Mouse (Mus musculus): ENCODE results near the gene Fat3. TPM values are rescaled to one million over a fixed set of nuclear protein-coding genes. Genes with fewer than 3 reads are reported as not detected.

The Fat3 gene
- polyA plus RNA-seq, 1 experiment from 2014 or later: 9.1 TPM

DNA sequence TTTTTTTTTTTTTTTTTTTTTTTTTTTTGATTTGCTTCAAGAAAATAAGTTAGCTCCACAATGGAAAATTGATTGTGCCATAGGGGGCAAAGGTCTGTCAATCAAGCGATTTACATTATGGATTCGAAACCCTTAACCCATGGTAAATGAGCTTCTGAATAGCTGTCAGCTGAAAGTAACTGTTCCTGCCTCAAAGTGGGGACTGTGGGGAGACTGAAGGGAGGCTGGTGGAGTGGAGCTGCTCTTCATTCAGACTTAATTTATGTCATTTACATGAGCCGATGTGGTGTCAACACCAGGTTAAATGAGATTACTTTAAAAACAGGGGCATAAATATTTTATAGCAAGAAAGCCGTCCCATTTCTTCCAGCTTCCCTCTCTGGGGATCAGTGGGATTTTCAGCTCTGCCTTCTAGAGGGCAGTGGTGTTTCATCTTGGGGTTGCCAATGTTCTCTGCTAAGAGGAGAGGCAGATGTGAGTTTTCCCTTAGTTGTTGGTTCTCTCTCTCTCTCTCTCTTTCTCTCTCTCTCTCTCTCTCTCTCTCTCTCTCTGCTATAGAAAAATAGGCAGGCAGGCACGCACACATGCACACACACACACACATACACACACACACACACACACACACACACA, 581.6 kb downstream of the Fat3 start:
- ATAC-seq (ENCODE audit: low FRiP score, low read depth): no peak
- no peaks in the 10 kb centered on the region; the same call in 1 of the 2 replicates for H3K36me3 ChIP-seq
- WGBS: 47% methylated on average over 4 of the region's 5 CpGs

GRCm38 (mm10) chr9:15916600-15916999, 584.5 kb downstream of the Fat3 start:
- ATAC-seq (ENCODE audit: low FRiP score, low read depth): no peak

More for the DNA sequence above, 581.6 kb downstream of the Fat3 start:
- Histone ChIP-seq H3K4me1 (replicated peaks) (no peaks in the 10 kb centered on the region; the same call in 1 of the 2 replicates), H3K9me3 (no peaks in the 10 kb centered on the region), H3K27ac (replicated peaks) (no peak overlapping the region), H3K9ac (no peak overlapping the region), H3K27me3 (no peaks in the 10 kb centered on the region), H3K4me3 (no peak overlapping the region), H3K4me2 (no peak overlapping the region)

GRCm38 (mm10) chr9:15912735-15913134, 588.4 kb downstream of the Fat3 start:
- H3K27ac ChIP-seq (replicated peaks): no peak overlapping the region
- H3K4me1 ChIP-seq (replicated peaks): no peaks in the 10 kb centered on the region
- WGBS: 64% methylated on average over 1 of the region's 1 CpGs
- no peak overlapping the region for H3K4me3 ChIP-seq
- no peaks in the 10 kb centered on the region for H3K9me3 ChIP-seq
- H3K36me3 ChIP-seq: no peaks in the 10 kb centered on the region; the same call in 1 of the 2 replicates
- no peak overlapping the region for H3K4me2 ChIP-seq
- H3K9ac ChIP-seq: no peak overlapping the region
- no peaks in the 10 kb centered on the region for H3K27me3 ChIP-seq
- no peak for ATAC-seq (ENCODE audit: low FRiP score, low read depth)

More at GRCm38 (mm10) chr9:15916600-15916999, 584.5 kb downstream of the Fat3 start:
- H3K4me3 ChIP-seq: no peak overlapping the region
- no peaks in the 10 kb centered on the region; the same call in 1 of the 2 replicates for H3K36me3 ChIP-seq
- no peak overlapping the region for H3K9ac ChIP-seq
- no peaks in the 10 kb centered on the region for H3K9me3 ChIP-seq
- H3K4me1 ChIP-seq (replicated peaks): no peaks in the 10 kb centered on the region; the same call in 1 of the 2 replicates
- no peaks in the 10 kb centered on the region for H3K27me3 ChIP-seq
- H3K27ac ChIP-seq (replicated peaks): no peak overlapping the region
- H3K4me2 ChIP-seq: no peak overlapping the region

GRCm38 (mm10) chr9:15909397-15910113, 591.5 kb downstream of the Fat3 start:
- ATAC-seq (ENCODE audit: low FRiP score, low read depth): no peak
- H3K4me1 ChIP-seq (replicated peaks): peaks cover under 1% of the 10 kb centered on the region; the same call in 1 of the 2 replicates
- H3K27me3 ChIP-seq: no peaks in the 10 kb centered on the region

DNA sequence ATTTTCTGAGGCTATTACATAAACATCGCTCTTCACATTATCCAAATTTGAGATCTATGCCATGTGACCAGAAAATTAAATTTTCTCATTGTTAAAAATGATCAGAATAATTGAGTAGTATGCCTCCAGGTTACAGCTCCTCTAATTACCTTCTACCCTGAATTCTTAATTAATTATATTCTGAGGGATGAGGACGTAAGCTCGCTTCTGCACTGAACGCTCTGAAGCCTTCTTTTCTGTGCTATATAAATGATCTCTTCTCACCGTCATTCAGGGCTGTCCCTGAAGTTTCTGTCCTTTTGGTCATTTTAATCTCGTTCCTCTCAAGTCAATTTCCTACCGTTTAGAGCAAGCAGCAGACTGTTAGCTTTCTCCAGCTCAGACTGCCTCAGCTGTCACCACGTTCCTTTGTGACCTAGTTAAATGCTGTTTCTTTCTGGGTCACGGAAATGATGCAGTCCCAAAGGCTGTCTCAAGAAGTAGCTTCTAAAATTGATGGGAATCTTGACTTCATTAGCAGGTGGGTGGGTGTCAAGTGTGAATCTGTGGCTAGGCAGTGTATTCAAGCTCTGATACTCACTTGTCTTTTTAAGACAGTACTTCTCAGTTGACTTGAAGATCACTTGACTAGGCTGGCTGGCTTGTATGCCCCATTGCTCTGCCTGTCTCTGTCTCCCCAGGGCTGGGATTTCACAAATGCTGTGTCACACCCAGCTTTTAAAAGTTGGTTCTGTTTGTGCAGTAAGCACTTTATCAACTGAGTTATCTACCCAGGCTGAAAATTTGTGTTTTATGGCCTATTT, 596.9 kb downstream of the Fat3 start:
- WGBS: 20% methylated on average over 9 of the region's 9 CpGs
- peak overlapping the region; percentile 14; the same call in 1 of the 2 replicates for H3K27ac ChIP-seq (replicated peaks)
- no peaks in the 10 kb centered on the region for H3K36me3 ChIP-seq
- no peak overlapping the region for H3K9ac ChIP-seq
- H3K9me3 ChIP-seq: no peaks in the 10 kb centered on the region
- H3K4me2 ChIP-seq: peak overlapping the region; percentile 15; the same call in 1 of the 2 replicates
- no peaks in the 10 kb centered on the region for H3K27me3 ChIP-seq
- ATAC-seq (ENCODE audit: low FRiP score, low read depth): peak; percentile 70
- no peak overlapping the region for H3K4me3 ChIP-seq
- H3K4me1 ChIP-seq (replicated peaks): peaks cover 7% of the 10 kb centered on the region; the same call in 1 of the 2 replicates

More at GRCm38 (mm10) chr9:15909397-15910113, 591.5 kb downstream of the Fat3 start:
- H3K27ac ChIP-seq (replicated peaks): no peak overlapping the region
- no peaks in the 10 kb centered on the region for H3K9me3 ChIP-seq
- H3K36me3 ChIP-seq: no peaks in the 10 kb centered on the region
- no peak overlapping the region for H3K4me3 ChIP-seq
- no peak overlapping the region for H3K9ac ChIP-seq
- H3K4me2 ChIP-seq: no peak overlapping the region
- WGBS: 60% methylated on average over 2 of the region's 2 CpGs

- H3K4me1 ChIP-seq (replicated peaks): no peaks in the 10 kb centered on the region
- WGBS: 38% methylated on average over 2 of the region's 2 CpGs
- H3K9ac ChIP-seq: no peak overlapping the region
- no peaks in the 10 kb centered on the region for H3K27me3 ChIP-seq
- H3K9me3 ChIP-seq: no peaks in the 10 kb centered on the region
- H3K36me3 ChIP-seq: no peaks in the 10 kb centered on the region
- no peak overlapping the region for H3K4me3 ChIP-seq
- H3K27ac ChIP-seq (replicated peaks): no peak overlapping the region
- no peak overlapping the region for H3K4me2 ChIP-seq
- peak; percentile 45; the same call in 1 of the 2 replicates for ATAC-seq (ENCODE audit: low FRiP score, low read depth)
Observed at GRCm38 (mm10) chr9:15898112-15898511, 603.0 kb downstream of the Fat3 start.

DNA sequence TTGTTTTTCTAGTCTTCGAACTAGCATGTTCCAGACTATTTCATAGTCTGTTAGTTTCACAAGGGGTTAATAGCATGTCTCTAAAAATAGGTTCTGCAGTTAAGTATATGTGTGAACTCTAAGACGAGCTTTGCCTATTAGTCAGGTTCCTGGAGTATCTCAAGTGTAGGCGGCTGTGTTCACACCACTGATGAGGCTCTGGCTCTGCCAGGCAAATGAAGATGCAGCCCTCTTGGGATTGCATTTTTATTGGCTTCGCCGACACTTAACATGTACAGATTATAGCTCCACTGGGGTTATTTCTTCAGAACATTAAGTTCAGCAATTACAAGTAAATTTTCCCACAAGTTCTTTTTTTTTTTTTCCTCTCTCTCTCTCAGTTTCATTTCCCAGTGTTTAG, 614.3 kb downstream of the Fat3 start:
- WGBS: 64% methylated on average over 5 of the region's 5 CpGs
- Histone ChIP-seq H3K4me2 (no peak overlapping the region), H3K27me3 (no peaks in the 10 kb centered on the region), H3K27ac (replicated peaks) (no peak overlapping the region), H3K9ac (no peak overlapping the region), H3K36me3 (no peaks in the 10 kb centered on the region), H3K4me1 (replicated peaks) (no peaks in the 10 kb centered on the region), H3K4me3 (no peak overlapping the region), H3K9me3 (no peaks in the 10 kb centered on the region)
- ATAC-seq (ENCODE audit: low FRiP score, low read depth): no peak

- no peaks in the 10 kb centered on the region for H3K36me3 ChIP-seq
- H3K27ac ChIP-seq (replicated peaks): no peak overlapping the region
- ATAC-seq (ENCODE audit: low FRiP score, low read depth): no peak
- no peaks in the 10 kb centered on the region; the same call in 1 of the 2 replicates for H3K4me1 ChIP-seq (replicated peaks)
- H3K27me3 ChIP-seq: no peaks in the 10 kb centered on the region
- H3K4me2 ChIP-seq: no peak overlapping the region
- H3K9me3 ChIP-seq: no peaks in the 10 kb centered on the region
- H3K9ac ChIP-seq: no peak overlapping the region
- no peak overlapping the region for H3K4me3 ChIP-seq
Observed at GRCm38 (mm10) chr9:15880754-15881153, 620.3 kb downstream of the Fat3 start.

- Histone ChIP-seq H3K9ac (no peak overlapping the region), H3K36me3 (no peaks in the 10 kb centered on the region), H3K4me3 (no peak overlapping the region), H3K4me1 (replicated peaks) (no peaks in the 10 kb centered on the region; the same call in 1 of the 2 replicates), H3K27me3 (no peaks in the 10 kb centered on the region; the same call in 1 of the 2 replicates), H3K27ac (replicated peaks) (no peak overlapping the region), H3K9me3 (no peaks in the 10 kb centered on the region), H3K4me2 (0 out of 2 replicates have a peak overlapping the region, but pooled peaks have one; percentile 11)
- 21% methylated on average over 3 of the region's 3 CpGs for WGBS
- no peak for ATAC-seq (ENCODE audit: low FRiP score, low read depth)
Observed at GRCm38 (mm10) chr9:15880160-15880603, 620.9 kb downstream of the Fat3 start.

DNA sequence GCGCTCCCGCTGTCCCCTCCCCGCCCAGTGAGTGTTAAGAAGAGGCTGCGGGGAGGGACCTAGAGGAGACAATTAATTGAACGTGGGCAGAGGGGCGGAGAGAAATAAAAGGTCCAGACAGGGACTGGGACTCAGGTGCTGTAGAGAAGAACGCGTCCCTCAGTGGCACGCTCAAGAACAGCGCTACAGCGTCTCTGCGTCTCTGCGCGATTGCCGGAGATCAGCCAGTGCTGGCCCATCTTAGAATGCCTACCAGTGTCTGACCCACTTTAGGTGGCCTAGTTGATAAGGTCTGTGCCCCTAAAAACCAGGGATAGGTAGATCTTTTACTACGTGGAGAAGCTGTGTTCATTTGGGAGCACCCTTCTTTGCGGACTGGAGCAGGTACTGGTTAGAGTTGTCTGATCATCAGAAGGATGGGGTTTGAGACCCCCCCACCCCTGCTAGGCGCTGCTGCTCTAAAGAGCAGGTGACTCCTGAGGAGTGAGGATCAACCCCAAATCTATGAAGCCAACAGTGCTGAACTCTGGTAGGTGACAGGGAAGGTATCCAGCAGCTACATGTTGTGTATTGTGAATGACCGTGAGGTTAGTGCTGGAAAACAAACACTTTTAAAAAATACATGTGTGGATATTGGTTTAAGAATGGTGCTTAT, 626.5 kb downstream of the Fat3 start, which contains the start of gene Mtnr1b:
Mtnr1b (minus strand) TSS at position 51 of the 655 bp plus-strand sequence.
- Histone ChIP-seq H3K4me3 (no peak within 1 kb of the TSS), H3K27ac (replicated peaks) (no peak within 1 kb of the TSS), H3K36me3 (no peaks in the 10 kb centered on the region), H3K9ac (no peak within 1 kb of the TSS), H3K4me2 (no peak within 1 kb of the TSS), H3K27me3 (peaks cover 2% of the 10 kb centered on the region; the same call in 1 of the 2 replicates), H3K9me3 (no peaks in the 10 kb centered on the region), H3K4me1 (replicated peaks) (no peaks in the 10 kb centered on the region)
- ATAC-seq (ENCODE audit: low FRiP score, low read depth): 0 out of 2 replicates have a peak, but pooled peaks have one; percentile 27
- WGBS: 62% methylated on average over 19 of the region's 19 CpGs

DNA sequence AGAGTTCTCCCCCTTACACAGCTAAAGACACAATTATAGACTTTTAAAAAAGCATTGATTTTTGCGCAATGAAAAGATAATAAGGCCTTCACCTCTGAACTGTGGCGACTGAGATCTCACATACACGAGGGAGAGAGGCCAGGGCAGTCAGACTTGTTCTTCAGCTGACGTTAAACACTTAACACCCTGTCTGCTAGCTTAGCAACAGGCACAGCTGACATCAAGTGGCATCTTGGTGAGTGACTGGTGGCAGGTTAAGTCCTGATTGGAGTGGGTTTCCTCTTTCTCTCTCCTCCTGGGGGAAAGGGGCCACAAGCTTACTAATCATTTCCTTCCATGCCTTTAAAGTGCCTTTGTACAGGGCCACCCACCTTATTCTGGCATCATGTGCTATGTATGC, 631.1 kb downstream of the Fat3 start:
- H3K4me2 ChIP-seq: no peak overlapping the region
- H3K9me3 ChIP-seq: no peaks in the 10 kb centered on the region
- WGBS: 75% methylated on average over 4 of the region's 4 CpGs
- no peak overlapping the region for H3K27ac ChIP-seq (replicated peaks)
- no peak for ATAC-seq (ENCODE audit: low FRiP score, low read depth)
- no peak overlapping the region for H3K9ac ChIP-seq
- H3K4me3 ChIP-seq: no peak overlapping the region
- H3K27me3 ChIP-seq: peaks cover 2% of the 10 kb centered on the region; the same call in 1 of the 2 replicates
- no peaks in the 10 kb centered on the region for H3K36me3 ChIP-seq
- H3K4me1 ChIP-seq (replicated peaks): no peaks in the 10 kb centered on the region

Measured in hindbrain, embryonic 15.5 days (tissue).